Mouse (Mus musculus) midbrain, embryonic 10.5 days (tissue): ENCODE measurements around the gene Hebp1. TPM values are rescaled to one million over a fixed set of nuclear protein-coding genes. Genes with fewer than 3 reads are reported as not detected.

Experiments
- DNase-seq: peaks from one replicate; pipeline ENCODE4 v3.0.0-alpha.2; 2017; ENCODE audit warnings: low spot score
- H3K27ac ChIP-seq: fragments of 300-500 bp; sonication (generic); replicated peaks from 2 replicates; pipeline ENCODE4 v1.5.1; 2016; ENCODE audit warnings: mild to moderate bottlenecking
- H3K27me3 ChIP-seq: fragments of 300-500 bp; sonication (generic); 2 replicates; pipeline ENCODE4 v1.6.1; 2016; ENCODE audit warnings: low read depth, mild to moderate bottlenecking; ENCODE audit not compliant: poor library complexity, severe bottlenecking
- H3K36me3 ChIP-seq: fragments of 300-500 bp; sonication (generic); 2 replicates; pipeline ENCODE4 v1.6.1; 2016; ENCODE audit warnings: mild to moderate bottlenecking, moderate library complexity
- H3K4me1 ChIP-seq: fragments of 300-500 bp; sonication (generic); 2 replicates; pipeline ENCODE4 v1.6.1; 2016
- H3K4me3 ChIP-seq: fragments of 300-500 bp; sonication (generic); 2 replicates; pipeline ENCODE4 v1.5.1; 2016; ENCODE audit warnings: mild to moderate bottlenecking, moderate library complexity
- H3K9me3 ChIP-seq: fragments of 300-500 bp; sonication (generic); replicated peaks from 2 replicates; pipeline ENCODE4 v1.6.1; 2016; ENCODE audit warnings: mild to moderate bottlenecking
- WGBS: fragments of 180-500 bp; shearing (Covaris S2); methylation state at CpG from one replicate; pipeline ENCODE4 v1.1.7; 2016; 5-methylcytosine and 5-hydroxymethylcytosine counted together
- polyA plus RNA-seq: library from polyadenylated mRNA; unstranded; fragments of >200 nt; fragmentation: Nextera tagmentation; extraction: Ambion mirVana; gene quantifications from 2 replicates; pipeline ENCODE4 v1.2.1, GENCODE M21; 2016

The Hebp1 gene
- polyA plus RNA-seq, 1 experiment from 2014 or later: 5.2 TPM

DNA sequence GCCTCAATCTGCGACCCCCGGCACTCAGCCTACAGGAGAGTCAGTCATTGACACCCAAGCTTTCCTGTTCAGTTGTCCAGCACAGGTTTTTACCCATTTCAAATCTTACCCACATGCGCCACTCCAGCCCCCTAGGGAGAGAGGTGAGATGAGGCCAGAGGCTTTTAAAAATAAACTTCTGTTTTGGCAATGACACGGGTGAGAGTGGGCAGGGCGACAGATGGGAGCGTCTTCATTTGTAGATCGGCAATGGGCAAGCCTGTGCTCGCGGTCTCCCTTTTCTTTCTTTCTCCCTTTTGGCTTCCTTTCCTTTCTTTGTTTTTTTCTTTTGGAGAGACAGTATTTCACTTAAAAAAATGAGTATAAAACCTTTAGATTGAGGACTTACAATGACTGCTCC, 64.3 kb downstream of the Hebp1 start:
- Histone ChIP-seq H3K9me3 (no peaks in the 10 kb centered on the region), H3K27me3 (peaks cover 10% of the 10 kb centered on the region; the same call in 1 of the 2 replicates), H3K27ac (no peak overlapping the region), H3K36me3 (no peaks in the 10 kb centered on the region), H3K4me3 (no peak overlapping the region), H3K4me1 (peaks cover 18% of the 10 kb centered on the region)
- WGBS: 91% methylated on average over 9 of the region's 9 CpGs
- DNase-seq: no peak

DNA sequence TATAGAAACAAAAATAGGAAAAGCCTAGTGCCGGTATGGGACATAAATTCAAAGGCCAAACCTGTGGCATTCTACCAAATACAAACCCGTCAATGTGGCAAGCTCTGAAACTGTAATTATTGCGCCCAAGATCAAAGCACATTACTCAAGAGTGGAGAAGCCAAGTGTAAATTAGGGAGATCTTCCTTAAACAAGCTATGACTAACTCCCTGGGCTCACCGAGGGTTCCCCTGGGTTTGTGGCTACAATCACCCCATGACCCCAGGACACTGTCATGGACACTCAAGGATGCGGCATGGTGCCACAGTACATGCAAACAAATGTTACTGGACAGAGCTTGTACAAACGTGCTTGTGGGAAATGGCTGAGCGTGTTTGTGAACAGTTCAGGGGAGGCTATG, 64.7 kb downstream of the Hebp1 start:
- no peak for DNase-seq
- WGBS: 89% methylated on average over 7 of the region's 7 CpGs

DNA sequence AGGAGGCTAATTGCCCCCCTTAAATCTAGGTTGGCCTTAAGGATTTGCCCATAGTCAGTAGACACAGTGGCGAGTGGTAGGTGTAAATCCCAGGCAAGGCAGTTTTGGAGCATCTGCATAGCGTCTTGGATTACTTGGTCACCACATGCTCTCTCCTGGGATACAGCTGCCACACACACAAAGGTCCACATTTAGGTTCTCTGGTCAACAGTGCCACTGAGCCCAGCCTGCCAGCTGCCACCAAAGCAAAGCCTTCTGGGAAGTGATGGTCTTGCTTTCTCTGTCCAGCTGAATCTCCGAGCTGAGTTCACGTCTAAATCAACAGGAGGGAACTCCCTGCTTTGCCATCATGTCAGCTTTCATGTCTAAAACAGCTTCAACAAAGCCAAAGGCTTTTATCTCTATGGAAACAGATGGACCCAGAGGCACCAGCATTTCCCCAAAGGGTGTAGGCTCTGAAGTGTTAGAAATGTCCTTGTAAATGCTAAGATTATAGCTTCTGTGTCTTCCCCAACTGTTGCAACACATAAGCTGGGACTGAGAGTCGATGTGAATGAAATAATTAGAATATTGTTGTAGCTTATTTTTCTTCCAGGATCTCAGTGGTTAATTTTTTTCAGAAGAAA, 73.0 kb downstream of the Hebp1 start:
- H3K27me3 ChIP-seq: no peaks in the 10 kb centered on the region; the same call in 1 of the 2 replicates
- 69% methylated on average over 5 of the region's 5 CpGs for WGBS
- no peak for DNase-seq

More for the DNA sequence above, 64.7 kb downstream of the Hebp1 start:
- Histone ChIP-seq H3K27ac (no peak overlapping the region), H3K27me3 (peaks cover 9% of the 10 kb centered on the region; the same call in 1 of the 2 replicates), H3K4me3 (no peak overlapping the region), H3K36me3 (no peaks in the 10 kb centered on the region), H3K4me1 (peaks cover 14% of the 10 kb centered on the region), H3K9me3 (no peaks in the 10 kb centered on the region)

GRCm38 (mm10) chr6:135118183-135118582, 79.6 kb downstream of the Hebp1 start, which contains the start of gene Gprc5d:
TSS of gene Gprc5d (minus strand) at chr6:135118283.
- Histone ChIP-seq H3K36me3 (no peaks in the 10 kb centered on the region), H3K27ac (no peak within 1 kb of the TSS), H3K9me3 (no peaks in the 10 kb centered on the region), H3K4me3 (no peak within 1 kb of the TSS), H3K4me1 (peaks cover 4% of the 10 kb centered on the region), H3K27me3 (peaks cover 49% of the 10 kb centered on the region)
- DNase-seq: no peak
- WGBS: 86% methylated on average over 5 of the region's 5 CpGs

More for the DNA sequence above, 73.0 kb downstream of the Hebp1 start:
- H3K27ac ChIP-seq: no peak overlapping the region
- no peaks in the 10 kb centered on the region for H3K36me3 ChIP-seq
- H3K4me1 ChIP-seq: peaks cover 5% of the 10 kb centered on the region; the same call in 1 of the 2 replicates
- no peak overlapping the region for H3K4me3 ChIP-seq
- H3K9me3 ChIP-seq: no peaks in the 10 kb centered on the region

DNA sequence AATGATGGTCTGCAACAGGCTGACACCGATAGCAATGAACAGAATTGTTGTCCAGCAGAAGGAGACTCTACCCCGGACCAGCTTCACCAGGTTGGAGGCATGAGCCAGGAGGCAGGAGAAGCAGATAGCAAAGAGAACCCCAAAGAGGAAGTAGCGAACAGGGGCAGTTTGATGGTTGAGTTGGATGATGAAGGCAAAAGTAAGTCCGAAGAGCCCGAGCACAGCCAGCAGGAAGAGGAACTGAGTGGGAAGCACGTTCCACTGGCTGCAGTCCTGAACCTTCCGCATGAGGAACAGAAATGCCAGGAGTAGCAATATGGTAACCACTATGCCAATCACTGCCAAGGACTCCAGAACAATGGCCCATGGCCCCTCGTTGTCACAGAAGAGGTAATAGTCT, 81.3 kb downstream of the Hebp1 start:
- Histone ChIP-seq H3K4me1 (peaks cover 16% of the 10 kb centered on the region), H3K27me3 (peaks cover 56% of the 10 kb centered on the region), H3K4me3 (no peak overlapping the region), H3K9me3 (no peaks in the 10 kb centered on the region), H3K36me3 (no peaks in the 10 kb centered on the region), H3K27ac (no peak overlapping the region)
- DNase-seq: no peak
- 96% methylated on average over 8 of the region's 8 CpGs for WGBS

- Histone ChIP-seq H3K36me3 (no peaks in the 10 kb centered on the region), H3K27me3 (peaks cover 79% of the 10 kb centered on the region), H3K4me3 (no peak overlapping the region), H3K9me3 (no peaks in the 10 kb centered on the region), H3K4me1 (peaks cover 16% of the 10 kb centered on the region), H3K27ac (no peak overlapping the region)
- no peak for DNase-seq
- 26% methylated on average over 6 of the region's 6 CpGs for WGBS
These were observed 84.7 kb downstream of the Hebp1 start for GRCm38 (mm10) chr6:135113114-135113436.

GRCm38 (mm10) chr6:135112411-135113113, 85.3 kb downstream of the Hebp1 start:
- peak; percentile 44 for DNase-seq

DNA sequence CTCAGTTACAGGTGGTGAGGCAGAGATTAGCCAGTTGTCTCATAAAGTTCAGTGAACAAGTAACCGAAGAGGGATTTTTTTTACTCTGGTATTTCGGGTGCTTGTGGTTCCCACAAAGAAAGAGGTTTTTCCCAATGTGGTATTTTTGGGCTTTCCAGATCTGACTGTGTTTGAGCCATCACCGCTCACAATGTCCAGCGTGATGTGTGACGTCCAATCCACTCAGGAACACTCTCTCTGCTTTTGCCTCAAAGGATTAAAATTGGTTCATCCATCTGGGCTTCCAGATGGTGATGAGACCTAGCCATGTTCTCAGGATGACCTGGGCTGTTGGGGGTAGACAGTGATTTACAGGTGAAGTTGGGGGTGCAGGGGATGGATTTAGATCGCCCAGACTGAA, 90.8 kb downstream of the Hebp1 start:
- no peak for DNase-seq
- H3K27me3 ChIP-seq: peaks cover 91% of the 10 kb centered on the region
- H3K4me1 ChIP-seq: peaks cover 10% of the 10 kb centered on the region
- H3K36me3 ChIP-seq: no peaks in the 10 kb centered on the region
- no peak overlapping the region for H3K4me3 ChIP-seq
- 93% methylated on average over 6 of the region's 6 CpGs for WGBS
- H3K9me3 ChIP-seq: 0 out of 2 replicates have a peak, but pooled peaks cover 3% of the 10 kb centered on the region
- no peak overlapping the region for H3K27ac ChIP-seq

More at GRCm38 (mm10) chr6:135112411-135113113, 85.3 kb downstream of the Hebp1 start:
- Histone ChIP-seq H3K4me3 (no peak overlapping the region), H3K36me3 (no peaks in the 10 kb centered on the region), H3K4me1 (peaks cover 16% of the 10 kb centered on the region), H3K27me3 (peaks cover 83% of the 10 kb centered on the region), H3K27ac (no peak overlapping the region), H3K9me3 (no peaks in the 10 kb centered on the region)
- WGBS: 18% methylated on average over 7 of the region's 7 CpGs

- H3K36me3 ChIP-seq: no peaks in the 10 kb centered on the region
- WGBS: 84% methylated on average over 5 of the region's 5 CpGs
- H3K27me3 ChIP-seq: peaks cover 51% of the 10 kb centered on the region
- DNase-seq: no peak
- no peak overlapping the region for H3K27ac ChIP-seq
- no peak overlapping the region for H3K4me3 ChIP-seq
- H3K4me1 ChIP-seq: peaks cover 11% of the 10 kb centered on the region
- H3K9me3 ChIP-seq: 0 out of 2 replicates have a peak, but pooled peaks cover 3% of the 10 kb centered on the region
These were observed 95.0 kb downstream of the Hebp1 start for GRCm38 (mm10) chr6:135102736-135103303.

- peaks cover 11% of the 10 kb centered on the region for H3K4me1 ChIP-seq
- 0 out of 2 replicates have a peak, but pooled peaks cover 3% of the 10 kb centered on the region for H3K9me3 ChIP-seq
- H3K36me3 ChIP-seq: no peaks in the 10 kb centered on the region
- WGBS: 82% methylated on average over 15 of the region's 15 CpGs
- no peak overlapping the region for H3K4me3 ChIP-seq
- H3K27ac ChIP-seq: no peak overlapping the region
- DNase-seq: no peak
- H3K27me3 ChIP-seq: peaks cover 32% of the 10 kb centered on the region
These were observed 96.9 kb downstream of the Hebp1 start for GRCm38 (mm10) chr6:135100787-135101472.

DNA sequence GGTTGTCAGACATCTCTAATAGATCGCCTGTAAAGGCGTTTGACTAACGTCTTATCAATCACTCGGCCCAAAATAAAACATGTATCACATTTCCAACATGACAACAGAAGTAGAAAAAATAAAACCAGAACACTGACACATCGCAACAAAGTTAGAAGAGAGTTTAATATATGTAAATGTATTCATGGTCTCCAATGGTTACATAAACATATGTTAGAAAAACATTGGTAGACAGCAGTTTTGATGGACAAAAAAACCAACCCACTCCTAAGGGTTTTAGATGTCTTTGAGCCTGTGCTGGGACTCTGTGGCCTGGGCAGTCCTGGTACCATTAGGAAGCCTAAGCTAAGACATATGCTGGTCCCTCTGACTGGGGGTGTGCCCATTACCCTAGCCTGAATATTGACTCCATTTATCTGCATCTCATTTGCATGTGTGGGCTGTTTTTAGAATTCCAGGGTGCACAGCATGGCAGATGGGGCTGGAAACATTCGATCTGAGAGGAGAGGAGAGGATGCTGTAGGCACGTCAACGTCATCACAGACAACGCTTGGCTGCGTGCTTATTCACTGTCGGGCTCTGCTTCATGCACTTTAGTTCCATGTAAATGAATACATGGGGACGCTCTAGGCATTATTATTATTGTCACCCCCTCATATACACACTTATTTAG, 104.9 kb downstream of the Hebp1 start:
- Histone ChIP-seq H3K9me3 (no peaks in the 10 kb centered on the region), H3K4me1 (peaks cover 11% of the 10 kb centered on the region), H3K4me3 (no peak overlapping the region), H3K36me3 (no peaks in the 10 kb centered on the region), H3K27me3 (peaks cover 21% of the 10 kb centered on the region; the same call in 1 of the 2 replicates), H3K27ac (no peak overlapping the region)
- 94% methylated on average over 12 of the region's 12 CpGs for WGBS
- no peak for DNase-seq

- Histone ChIP-seq H3K9me3 (no peaks in the 10 kb centered on the region), H3K4me3 (no peak overlapping the region), H3K27ac (no peak overlapping the region), H3K27me3 (peaks cover 21% of the 10 kb centered on the region; the same call in 1 of the 2 replicates), H3K4me1 (peaks cover 15% of the 10 kb centered on the region), H3K36me3 (no peaks in the 10 kb centered on the region)
- WGBS: 75% methylated on average over 4 of the region's 4 CpGs
- DNase-seq: no peak
These were observed 107.2 kb downstream of the Hebp1 start for GRCm38 (mm10) chr6:135090661-135091060.
